Mouse (Mus musculus) hindbrain, embryonic 14.5 days (tissue): ENCODE data around the gene Sh3pxd2a. TPM values are rescaled to one million over a fixed set of nuclear protein-coding genes. Genes with fewer than 3 reads are reported as not detected.

Experiments
- ATAC-seq: fragments of 200-750 bp; cut with Nextera tagmentation; 2 replicates; pipeline ENCODE4 v1.8.0; 2017; ENCODE audit warnings: moderate number of reproducible peaks, mild to moderate bottlenecking, moderate TSS enrichment, moderate library complexity; ENCODE audit not compliant: low FRiP score
- DNase-seq: peaks from one replicate; pipeline ENCODE4 v3.0.0-alpha.2; 2015; ENCODE audit warnings: low spot score
- H3K27ac ChIP-seq: fragments of 300-500 bp; sonication (generic); 2 replicates; pipeline ENCODE4 v1.5.1; 2014; ENCODE audit warnings: mild to moderate bottlenecking, moderate library complexity
- H3K27me3 ChIP-seq: fragments of 300-500 bp; sonication (generic); 2 replicates; pipeline ENCODE4 v1.6.1; 2014; ENCODE audit warnings: mild to moderate bottlenecking, low read length, mixed read lengths; ENCODE audit not compliant: control insufficient read depth, insufficient read depth
- H3K36me3 ChIP-seq: fragments of 300-500 bp; sonication (generic); replicated peaks from 2 replicates; pipeline ENCODE4 v1.6.1; 2014; ENCODE audit not compliant: control insufficient read depth, insufficient read depth
- H3K4me1 ChIP-seq: fragments of 300-500 bp; sonication (generic); replicated peaks from 2 replicates; pipeline ENCODE4 v1.6.1; 2014; ENCODE audit warnings: antibody characterized with exemption, low read length, mixed read lengths; ENCODE audit not compliant: control insufficient read depth, insufficient read depth
- H3K4me2 ChIP-seq: fragments of 300-500 bp; sonication (generic); replicated peaks from 2 replicates; pipeline ENCODE4 v1.6.1; 2014; ENCODE audit warnings: mild to moderate bottlenecking, moderate library complexity
- H3K4me3 ChIP-seq: fragments of 300-500 bp; sonication (generic); replicated peaks from 2 replicates; pipeline ENCODE4 v1.5.1; 2014; ENCODE audit warnings: mild to moderate bottlenecking, low read length
- H3K9ac ChIP-seq: fragments of 300-500 bp; sonication (generic); 2 replicates; pipeline ENCODE4 v1.6.1; 2014
- H3K9me3 ChIP-seq: fragments of 300-500 bp; sonication (generic); 2 replicates; pipeline ENCODE4 v1.6.1; 2016; ENCODE audit warnings: low read length; ENCODE audit not compliant: control insufficient read depth
- WGBS: fragments of 180-500 bp; shearing (Covaris S2); extraction: QIAGEN DNeasy Blood & Tissue Kit; methylation state at CpG from one replicate; pipeline ENCODE4 v1.1.7; 2014; 5-methylcytosine and 5-hydroxymethylcytosine counted together
- polyA plus RNA-seq: library from polyadenylated mRNA; unstranded; fragments of >200 nt; fragmentation: Nextera tagmentation; extraction: Ambion mirVana; gene quantifications from 2 replicates; pipeline ENCODE4 v1.2.1, GENCODE M21; 2014

Gene Sh3pxd2a
- polyA plus RNA-seq, 1 experiment from 2014 or later, result 2.8 TPM

- H3K9ac ChIP-seq, result no peak overlapping the region
- peaks cover 7% of the 10 kb centered on the region; the same call in 1 of the 2 replicates for H3K4me1 ChIP-seq
- H3K9me3 ChIP-seq, result no peaks in the 10 kb centered on the region
- H3K27ac ChIP-seq, result no peak overlapping the region
- no peaks in the 10 kb centered on the region for H3K36me3 ChIP-seq
- no peaks in the 10 kb centered on the region for H3K27me3 ChIP-seq
- peak; percentile 68 for DNase-seq
- H3K4me2 ChIP-seq, result no peak overlapping the region
- peak; percentile 63 for ATAC-seq
- no peak overlapping the region for H3K4me3 ChIP-seq
- 24% methylated on average over 8 of the region's 8 CpGs for WGBS
These were observed 109.7 kb downstream of the Sh3pxd2a start for GRCm38 (mm10) chr19:47354456-47354855.

- Histone ChIP-seq H3K9me3 (no peaks in the 10 kb centered on the region), H3K4me1 (no peaks in the 10 kb centered on the region), H3K9ac (no peak overlapping the region), H3K4me3 (no peak overlapping the region), H3K27ac (no peak overlapping the region), H3K36me3 (no peaks in the 10 kb centered on the region), H3K4me2 (no peak overlapping the region), H3K27me3 (peaks cover 9% of the 10 kb centered on the region)
- WGBS, result 88% methylated on average over 8 of the region's 8 CpGs
- no peak for DNase-seq
- 0 out of 2 replicates have a peak, but pooled peaks have one; percentile 29 for ATAC-seq
These were observed 115.2 kb downstream of the Sh3pxd2a start for GRCm38 (mm10) chr19:47349043-47349442.

GRCm38 (mm10) chr19:47348395-47349016 is 115.7 kb downstream of the Sh3pxd2a start:
- no peak for DNase-seq

GRCm38 (mm10) chr19:47347021-47347643 is 117.1 kb downstream of the Sh3pxd2a start:
- WGBS, result 55% methylated on average over 7 of the region's 7 CpGs
- H3K36me3 ChIP-seq, result no peaks in the 10 kb centered on the region

More at GRCm38 (mm10) chr19:47348395-47349016, 115.7 kb downstream of the Sh3pxd2a start:
- ATAC-seq, result 0 out of 2 replicates have a peak, but pooled peaks have one; percentile 33
- H3K4me1 ChIP-seq, result 0 out of 2 replicates have a peak, but pooled peaks cover 1% of the 10 kb centered on the region
- H3K9me3 ChIP-seq, result no peaks in the 10 kb centered on the region
- 76% methylated on average over 14 of the region's 14 CpGs for WGBS
- H3K9ac ChIP-seq, result no peak overlapping the region
- H3K27ac ChIP-seq, result no peak overlapping the region
- no peak overlapping the region for H3K4me3 ChIP-seq
- no peak overlapping the region for H3K4me2 ChIP-seq
- H3K36me3 ChIP-seq, result no peaks in the 10 kb centered on the region
- peaks cover 14% of the 10 kb centered on the region for H3K27me3 ChIP-seq

GRCm38 (mm10) chr19:47346606-47347005 is 117.6 kb downstream of the Sh3pxd2a start:
- peaks cover 12% of the 10 kb centered on the region for H3K4me1 ChIP-seq
- no peaks in the 10 kb centered on the region for H3K36me3 ChIP-seq
- H3K9ac ChIP-seq, result no peak overlapping the region
- H3K27ac ChIP-seq, result no peak overlapping the region
- H3K4me3 ChIP-seq, result no peak overlapping the region
- WGBS, result 54% methylated on average over 8 of the region's 8 CpGs
- DNase-seq, result no peak
- H3K4me2 ChIP-seq, result no peak overlapping the region
- no peak for ATAC-seq
- peaks cover 32% of the 10 kb centered on the region for H3K27me3 ChIP-seq
- H3K9me3 ChIP-seq, result no peaks in the 10 kb centered on the region

More at GRCm38 (mm10) chr19:47347021-47347643, 117.1 kb downstream of the Sh3pxd2a start:
- no peaks in the 10 kb centered on the region for H3K9me3 ChIP-seq
- ATAC-seq (no peak), DNase-seq (no peak)
- no peak overlapping the region for H3K9ac ChIP-seq
- H3K4me1 ChIP-seq, result peaks cover 12% of the 10 kb centered on the region
- peaks cover 27% of the 10 kb centered on the region for H3K27me3 ChIP-seq
- H3K27ac ChIP-seq, result no peak overlapping the region
- no peak overlapping the region for H3K4me2 ChIP-seq
- H3K4me3 ChIP-seq, result no peak overlapping the region

GRCm38 (mm10) chr19:47345851-47346568 is 118.2 kb downstream of the Sh3pxd2a start:
- Histone ChIP-seq H3K4me3 (no peak overlapping the region), H3K9me3 (no peaks in the 10 kb centered on the region), H3K9ac (no peak overlapping the region), H3K4me2 (no peak overlapping the region), H3K27me3 (peaks cover 32% of the 10 kb centered on the region), H3K36me3 (no peaks in the 10 kb centered on the region), H3K4me1 (peaks cover 12% of the 10 kb centered on the region), H3K27ac (no peak overlapping the region)
- ATAC-seq, result no peak
- WGBS, result 83% methylated on average over 6 of the region's 6 CpGs
- no peak for DNase-seq

- Histone ChIP-seq H3K27ac (no peak overlapping the region), H3K4me1 (peaks cover 17% of the 10 kb centered on the region), H3K4me3 (peak overlapping the region; percentile 33), H3K36me3 (no peaks in the 10 kb centered on the region), H3K27me3 (peaks cover 32% of the 10 kb centered on the region), H3K4me2 (peak overlapping the region; percentile 60), H3K9me3 (no peaks in the 10 kb centered on the region), H3K9ac (peak overlapping the region; percentile 47)
- ATAC-seq (no peak), DNase-seq (no peak)
- WGBS, result 3% methylated on average over 25 of the region's 39 CpGs
These were observed 120.8 kb downstream of the Sh3pxd2a start for GRCm38 (mm10) chr19:47343422-47343821.

- no peaks in the 10 kb centered on the region for H3K9me3 ChIP-seq
- H3K4me2 ChIP-seq, result peak overlapping the region; percentile 63
- ATAC-seq (no peak), DNase-seq (peak; percentile 93)
- H3K27ac ChIP-seq, result no peak overlapping the region
- H3K36me3 ChIP-seq, result no peaks in the 10 kb centered on the region
- under 1% methylated on average over 17 of the region's 17 CpGs for WGBS
- peak overlapping the region; percentile 25 for H3K4me3 ChIP-seq
- H3K4me1 ChIP-seq, result peaks cover 37% of the 10 kb centered on the region
- peaks cover 24% of the 10 kb centered on the region for H3K27me3 ChIP-seq
- H3K9ac ChIP-seq, result peak overlapping the region; percentile 43
These were observed 125.0 kb downstream of the Sh3pxd2a start for GRCm38 (mm10) chr19:47339165-47339564.
